Mouse (Mus musculus) gastrocnemius, adult 2 months (tissue): ENCODE data around the gene Sept10. TPM values are rescaled to one million over a fixed set of nuclear protein-coding genes. Genes with fewer than 3 reads are reported as not detected.

Source experiments
- DNase-seq: peaks from one replicate; pipeline ENCODE4 v3.0.0; 2022
- H3K27ac ChIP-seq: fragments of 200-600 bp; 2 replicates; pipeline ENCODE4 v1.8.1; 2022; ENCODE audit warnings: mild to moderate bottlenecking
- H3K4me3 ChIP-seq: fragments of 200-600 bp; 2 replicates; pipeline ENCODE4 v1.8.1; 2022; ENCODE audit warnings: mild to moderate bottlenecking, moderate library complexity
- CTCF ChIP-seq: fragments of 200-600 bp; IDR thresholded peaks from 2 replicates; pipeline ENCODE4 v1.8.1; 2022; ENCODE audit warnings: antibody characterized with exemption, mild to moderate bottlenecking, moderate library complexity
- intact Hi-C: fragments of 180-260 bp; cut with DNase I; formaldehyde crosslinking; loops from one replicate; pipeline ENCODE4 v1.15.1; 2025
- total RNA-seq, 2 experiments: library from RNA; stranded (reverse); gene quantifications; 2 replicates each; pipeline ENCODE4 v1.2.3; 2021

The Sept10 gene
- total RNA-seq, 2 experiments from 2014 or later: 6.0 to 7.6 TPM

DNA sequence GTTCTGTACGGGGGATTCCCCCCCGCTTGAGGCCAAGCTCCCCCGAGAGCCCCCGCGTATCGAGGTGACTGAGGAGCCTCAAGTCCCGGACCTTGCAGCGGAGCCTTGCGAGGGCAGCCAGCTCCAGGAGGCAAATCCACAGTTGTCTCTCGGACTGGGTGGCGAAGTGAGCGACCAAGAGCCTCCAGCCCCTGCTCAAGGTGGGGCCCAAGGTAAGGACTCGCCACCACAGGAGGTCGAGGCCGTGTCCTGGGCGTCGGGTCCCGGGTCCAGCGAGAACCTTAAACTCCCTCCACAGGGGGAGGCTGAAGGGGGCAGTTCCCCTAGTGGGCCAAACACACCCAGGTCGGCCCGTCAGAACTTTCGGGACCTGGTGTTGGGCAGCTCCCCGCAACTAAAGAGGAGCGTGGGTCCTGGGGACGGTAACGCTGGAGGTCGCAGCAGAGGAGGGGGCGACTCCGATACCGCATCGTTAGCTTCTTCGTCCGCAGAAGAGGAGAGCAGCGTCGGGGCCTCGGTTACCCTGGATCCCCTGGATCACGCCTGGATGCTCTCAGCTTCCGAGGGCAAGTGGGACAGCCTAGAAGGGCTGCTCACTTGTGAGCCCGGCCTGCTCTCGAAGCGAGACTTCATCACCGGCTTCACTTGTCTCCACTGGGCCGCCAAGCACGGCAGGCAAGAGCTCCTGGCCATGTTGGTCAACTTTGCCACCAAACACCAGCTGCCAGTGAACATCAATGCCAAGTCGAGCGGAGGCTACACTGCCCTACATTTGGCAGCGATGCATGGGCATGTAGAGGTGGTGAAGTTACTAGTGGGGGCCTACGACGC is 839 bp upstream of the Sept10 start:
- intact Hi-C loops: loop anchor here (5.0 kb wide), 2 partner anchors 55 to 480 kb away; partner anchors contain the start of gene Micu1
- DNase-seq: peak; percentile 56
- H3K27ac ChIP-seq: peak overlapping the region; percentile 91
- no peak for TF ChIP-seq CTCF
- H3K4me3 ChIP-seq: peak overlapping the region; percentile 90

DNA sequence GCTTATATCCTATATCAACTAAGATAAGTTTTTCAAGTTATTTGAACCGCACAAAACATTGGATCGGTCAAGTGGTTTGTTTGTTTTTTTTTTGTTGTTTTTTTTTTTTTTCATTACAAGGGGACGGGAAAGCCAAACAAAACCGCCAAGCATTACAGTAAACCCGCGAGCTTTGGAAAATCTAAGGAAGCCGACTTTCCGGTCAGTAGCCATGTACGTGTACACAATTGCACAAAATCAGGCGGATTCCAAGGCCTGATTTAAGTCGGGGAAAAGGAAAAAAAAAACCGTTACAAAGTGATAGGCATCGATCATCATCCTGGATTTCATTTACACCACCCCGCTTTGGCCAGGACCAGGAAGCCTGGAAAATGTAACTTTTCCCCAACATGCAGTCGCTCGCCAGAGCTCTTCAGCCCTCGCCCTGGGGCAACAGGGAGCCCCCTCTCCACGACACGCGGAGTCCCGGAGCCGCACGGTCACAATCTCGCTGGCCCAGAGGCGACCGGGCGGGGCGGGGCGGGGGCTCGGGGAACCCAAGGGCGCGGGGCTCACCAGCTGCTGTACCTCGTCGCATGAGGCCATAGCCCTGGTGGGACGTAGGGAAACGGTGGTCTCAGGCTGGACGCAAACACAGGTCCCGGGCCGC is 699 bp downstream of the Sept10 start:
- no peak for TF ChIP-seq CTCF
- intact Hi-C loops: loop anchor here (5.0 kb wide), 2 partner anchors 54 to 481 kb away; partner anchors contain the start of gene Micu1
- Histone ChIP-seq H3K4me3 (peak overlapping the region; percentile 90), H3K27ac (peak overlapping the region; percentile 91)
- DNase-seq: no peak

DNA sequence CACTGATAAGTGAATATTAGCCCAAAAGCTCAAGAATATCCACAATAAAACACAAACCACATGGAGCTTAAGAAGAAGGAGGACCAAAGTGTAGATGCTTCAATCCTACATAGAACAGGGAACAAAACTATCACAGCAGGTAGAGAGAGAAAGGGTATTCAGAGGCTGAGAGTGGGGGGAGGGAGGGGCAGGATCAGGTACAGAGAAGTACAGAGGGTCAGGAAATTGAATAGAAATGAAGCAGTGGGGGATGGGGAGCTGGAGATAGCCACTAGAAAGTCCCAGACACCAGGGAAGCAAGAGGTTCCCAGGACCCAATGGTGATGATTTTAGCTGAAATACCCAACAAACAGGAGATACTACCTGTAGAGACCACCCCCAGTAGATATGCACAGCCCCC is 21.6 kb downstream of the Sept10 start:
- intact Hi-C loops: no loop called here
- TF ChIP-seq CTCF: no peak
- no peak overlapping the region for H3K27ac ChIP-seq
- no peak overlapping the region for H3K4me3 ChIP-seq
- no peak for DNase-seq

DNA sequence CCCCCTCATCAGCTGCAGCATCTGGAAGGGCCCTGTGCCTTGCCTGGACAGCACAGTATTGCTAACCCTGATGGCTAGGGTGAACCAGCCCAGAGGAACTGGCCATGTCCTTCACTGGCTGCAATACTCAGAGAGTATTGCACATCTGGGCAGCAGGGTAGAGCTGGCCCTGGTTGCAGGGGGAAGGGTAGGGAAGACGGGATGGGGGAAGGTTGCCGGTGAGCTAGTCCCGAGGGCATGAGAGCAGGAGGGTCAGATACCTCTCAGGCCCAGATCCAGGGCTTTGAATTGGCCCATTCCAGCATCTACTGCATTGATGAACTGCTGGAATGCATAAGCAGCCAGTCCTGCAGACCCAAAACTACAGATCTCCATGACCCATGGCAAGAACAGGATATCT is 24.9 kb downstream of the Sept10 start:
- DNase-seq: peak; percentile 32
- Histone ChIP-seq H3K4me3 (no peak overlapping the region), H3K27ac (no peak overlapping the region)
- no peak for TF ChIP-seq CTCF
- intact Hi-C loops: no loop called here

DNA sequence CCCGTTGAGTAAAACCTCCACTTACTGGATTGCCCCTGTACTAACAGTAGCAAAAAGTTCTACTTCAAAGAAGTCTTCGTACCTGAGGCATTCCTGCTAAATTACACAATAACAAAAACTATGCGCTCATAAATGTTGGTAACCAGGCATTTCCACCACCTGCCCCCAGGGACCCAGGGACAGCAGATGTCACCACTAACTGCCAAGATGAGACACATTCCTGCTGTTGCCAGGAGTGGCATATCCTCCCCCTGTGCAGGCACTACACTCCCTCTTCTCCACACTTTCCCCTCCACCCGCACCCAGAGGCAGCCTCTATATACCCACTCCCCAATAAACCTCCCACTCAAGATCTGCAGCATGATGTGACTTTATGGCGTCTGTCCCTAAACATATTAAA is 26.8 kb downstream of the Sept10 start:
- DNase-seq: no peak
- Histone ChIP-seq H3K27ac (no peak overlapping the region), H3K4me3 (no peak overlapping the region)
- no peak for TF ChIP-seq CTCF
- intact Hi-C loops: no loop called here

DNA sequence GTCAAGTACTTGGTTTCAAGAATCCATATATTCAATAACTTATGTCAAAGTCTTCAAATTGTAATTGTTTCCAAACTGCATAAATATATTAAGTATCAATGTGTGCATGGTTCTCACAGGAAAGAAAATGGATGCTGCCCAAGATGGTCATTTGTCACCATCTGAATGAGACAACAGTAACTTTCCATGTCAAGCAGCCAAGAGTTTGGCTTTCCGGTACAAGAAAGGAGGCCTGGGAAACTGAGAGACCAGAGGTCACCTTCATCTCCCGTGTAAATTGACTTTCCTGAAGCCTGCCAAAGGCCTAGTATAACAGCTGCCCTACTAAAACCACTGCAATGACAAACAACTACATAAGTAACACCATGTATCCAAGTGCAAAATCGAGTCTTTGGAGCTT is 39.3 kb downstream of the Sept10 start:
- no peak for TF ChIP-seq CTCF
- H3K27ac ChIP-seq: no peak overlapping the region
- intact Hi-C loops: no loop called here
- no peak overlapping the region for H3K4me3 ChIP-seq
- no peak for DNase-seq

DNA sequence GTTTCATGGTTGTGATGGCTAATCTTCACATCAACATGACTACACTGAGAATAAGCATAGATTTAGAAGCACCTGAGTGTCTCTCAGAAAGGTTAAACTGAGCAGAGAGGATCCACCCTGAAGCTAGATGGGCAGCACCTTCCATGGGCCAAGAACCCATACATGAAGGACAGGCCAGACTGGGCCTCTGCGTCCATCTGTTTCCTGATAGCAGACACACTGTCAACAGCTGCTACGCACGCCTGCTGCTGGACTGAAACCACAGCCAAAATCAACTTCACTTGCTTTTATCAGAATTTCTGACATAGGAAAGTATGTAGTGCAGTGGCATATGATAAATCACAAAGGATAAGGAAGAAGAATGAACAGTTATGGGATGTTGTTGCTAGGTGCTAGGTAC is 42.0 kb downstream of the Sept10 start:
- no peak for DNase-seq
- no peak overlapping the region for H3K27ac ChIP-seq
- TF ChIP-seq CTCF: no peak
- intact Hi-C loops: no loop called here
- H3K4me3 ChIP-seq: no peak overlapping the region

DNA sequence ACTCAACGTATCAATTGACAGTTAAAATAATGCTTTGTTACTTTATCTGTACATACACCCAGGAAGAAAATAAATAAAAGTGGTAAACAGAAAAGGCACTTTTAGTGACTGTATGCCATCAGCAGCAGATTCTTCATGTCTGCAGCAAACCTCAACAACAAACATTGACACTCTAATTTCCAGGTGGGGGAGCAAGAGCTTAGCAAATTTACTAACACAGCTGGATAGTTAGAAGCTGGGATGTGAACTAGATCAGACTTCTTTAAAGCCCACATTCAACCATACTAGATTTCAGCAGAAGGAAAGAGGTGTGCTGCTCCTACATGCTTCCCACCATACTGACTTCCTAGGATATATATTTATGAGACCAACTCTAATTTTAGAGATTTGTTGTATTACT is 49.1 kb downstream of the Sept10 start:
- DNase-seq: no peak
- Histone ChIP-seq H3K4me3 (no peak overlapping the region), H3K27ac (no peak overlapping the region)
- intact Hi-C loops: no loop called here
- peak; percentile 26; the same call in 1 of the 2 replicates for TF ChIP-seq CTCF

DNA sequence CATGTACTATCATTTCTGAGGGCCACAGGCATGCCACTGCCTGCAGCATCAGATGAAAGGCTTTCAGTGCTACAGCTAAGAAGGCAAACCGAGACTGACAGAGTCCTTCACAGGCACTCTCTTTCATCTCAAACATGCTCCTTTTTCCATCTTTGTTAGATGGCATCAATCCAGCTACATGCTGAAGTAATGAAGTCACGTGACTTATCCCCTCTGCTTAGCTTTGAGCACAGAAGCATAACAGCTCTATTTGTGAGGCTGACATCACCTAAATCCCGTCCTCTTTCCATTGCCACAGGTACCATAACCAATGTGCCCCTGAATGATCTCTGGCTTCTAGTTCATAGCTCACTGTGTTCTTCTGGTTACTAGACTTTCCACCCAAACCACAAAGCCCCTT is 50.6 kb downstream of the Sept10 start:
- no peak for DNase-seq
- no peak for TF ChIP-seq CTCF
- Histone ChIP-seq H3K27ac (no peak overlapping the region), H3K4me3 (no peak overlapping the region)
- intact Hi-C loops: no loop called here

DNA sequence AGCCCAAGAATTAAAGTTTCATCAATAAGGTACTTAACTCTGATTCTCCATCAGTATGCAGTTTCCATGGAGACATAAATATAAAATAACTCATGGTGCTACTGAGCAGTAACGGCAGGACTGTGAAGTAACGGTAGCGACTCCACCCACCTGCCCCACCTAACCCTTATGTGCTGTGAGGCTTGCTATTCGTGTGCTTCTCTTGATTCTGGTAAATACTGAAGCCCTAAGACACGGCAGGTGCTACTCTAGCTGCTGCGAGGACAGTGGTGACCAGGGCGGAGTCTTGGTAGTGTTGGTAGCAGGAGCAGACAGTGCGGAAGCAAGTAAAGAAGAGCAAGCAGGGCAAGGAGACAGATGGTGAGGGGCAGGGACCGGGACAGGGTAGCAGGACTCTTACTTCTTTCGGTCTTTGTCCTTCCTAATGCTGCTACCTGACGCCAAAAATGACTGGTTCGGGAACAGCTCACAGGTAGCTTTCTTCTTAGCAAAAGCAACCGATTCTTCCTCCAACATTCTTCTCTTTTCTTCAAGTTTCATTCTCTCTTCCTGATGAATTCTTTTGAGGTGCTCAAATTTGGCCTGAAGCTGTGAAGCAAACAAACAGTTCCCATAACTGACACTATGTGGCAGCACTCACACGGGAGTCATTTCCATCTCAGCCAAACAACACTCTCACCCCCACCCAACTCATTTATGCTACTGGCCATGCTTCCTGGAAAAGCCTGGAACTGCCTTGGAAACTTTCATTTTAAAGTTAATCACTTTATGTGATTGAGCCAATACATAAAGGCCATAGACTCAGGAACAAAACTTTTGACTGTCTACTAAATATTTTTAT is 55.3 kb downstream of the Sept10 start:
- intact Hi-C loops: loop anchor here (1.0 to 10.0 kb wide), 3 partner anchors 56 to 188 kb away; partner anchors contain the start of genes Sept10 and Sowahc
- TF ChIP-seq CTCF: peak; percentile 89
- Histone ChIP-seq H3K4me3 (no peak overlapping the region), H3K27ac (no peak overlapping the region)
- DNase-seq: peak; percentile 43

DNA sequence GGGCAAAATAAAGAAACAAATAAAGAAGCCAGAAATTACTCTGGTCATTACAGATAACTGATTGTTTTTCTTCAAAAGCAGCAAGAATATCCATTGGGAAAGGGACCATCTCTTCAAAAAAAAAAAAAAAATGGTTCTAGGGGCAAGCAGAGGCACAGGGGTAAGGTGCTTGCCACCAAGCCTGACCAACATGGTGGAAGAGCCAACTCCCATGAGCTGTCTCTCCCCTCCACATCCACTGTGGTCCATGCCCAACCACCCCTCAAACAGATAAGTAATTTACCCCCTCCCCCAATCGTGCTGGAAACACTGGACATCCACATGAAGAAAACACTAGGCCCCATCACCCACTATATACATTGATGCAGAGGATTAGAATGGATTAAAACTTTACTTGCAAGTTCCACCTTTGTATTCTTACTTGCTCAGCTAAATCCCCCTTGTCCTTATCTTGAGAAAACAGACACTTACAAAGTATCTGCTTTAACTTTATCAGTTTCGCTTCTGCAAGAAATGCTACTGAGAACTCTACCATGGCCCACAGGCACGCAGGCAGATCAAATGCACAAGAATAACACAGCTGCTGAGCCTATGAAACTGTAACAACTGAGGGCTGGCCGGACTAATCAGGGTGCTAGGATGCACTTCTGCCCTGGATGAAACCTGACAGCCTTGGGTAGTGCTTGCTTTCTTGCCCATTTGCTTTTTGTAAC is 59.3 kb downstream of the Sept10 start:
- Histone ChIP-seq H3K27ac (no peak overlapping the region), H3K4me3 (no peak overlapping the region)
- intact Hi-C loops: loop anchor here (10.0 kb wide), 1 partner anchor 192 kb away; no protein-coding TSS in a partner anchor
- no peak for TF ChIP-seq CTCF
- DNase-seq: no peak

DNA sequence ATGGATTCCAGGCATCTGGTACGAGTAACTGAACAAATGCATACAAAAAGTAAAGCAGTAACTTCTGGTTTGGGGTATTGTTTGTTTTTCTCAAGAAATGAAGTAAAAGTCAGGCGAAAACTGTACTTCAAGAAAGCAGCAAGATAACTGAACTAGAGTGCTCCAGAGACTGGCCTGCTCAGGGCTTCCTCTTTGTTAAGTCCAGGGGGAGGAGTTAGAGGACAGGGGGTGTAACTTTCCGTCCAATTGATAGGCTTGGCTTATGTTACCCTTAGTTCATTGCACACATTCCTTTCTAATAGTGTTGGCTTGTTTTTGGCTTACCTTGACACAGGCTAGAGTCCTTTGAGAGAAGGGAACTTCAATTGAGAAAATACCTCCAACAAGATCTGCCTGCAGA is 63.0 kb downstream of the Sept10 start:
- no peak overlapping the region for H3K4me3 ChIP-seq
- H3K27ac ChIP-seq: no peak overlapping the region
- DNase-seq: no peak
- intact Hi-C loops: no loop called here
- TF ChIP-seq CTCF: no peak
